Mouse (Mus musculus) intestine, postnatal 0 days (tissue): ENCODE results near the gene Ncaph. TPM values are rescaled to one million over a fixed set of nuclear protein-coding genes. Genes with fewer than 3 reads are reported as not detected.
"Not testable (repeated sequence)": the region's sequence is repeated elsewhere in the genome, so short reads cannot be mapped to it uniquely, and the experiment has no call there.

Experiments used
- ATAC-seq: fragments of 200-750 bp; cut with Nextera tagmentation; 2 replicates; pipeline ENCODE4 v1.8.0; 2017; ENCODE audit warnings: mild to moderate bottlenecking, moderate TSS enrichment, moderate library complexity
- H3K27ac ChIP-seq: fragments of 300-500 bp; sonication (generic); 2 replicates; pipeline ENCODE4 v1.5.1; 2014; ENCODE audit warnings: mild to moderate bottlenecking, low read depth, low read length, moderate library complexity
- H3K27me3 ChIP-seq: fragments of 300-500 bp; sonication (generic); replicated peaks from 2 replicates; pipeline ENCODE4 v1.6.1; 2014; ENCODE audit warnings: low read length, mixed read lengths; ENCODE audit not compliant: control insufficient read depth, insufficient read depth
- H3K36me3 ChIP-seq: fragments of 300-500 bp; sonication (generic); 2 replicates; pipeline ENCODE4 v1.6.1; 2014; ENCODE audit warnings: mild to moderate bottlenecking, moderate library complexity; ENCODE audit not compliant: control insufficient read depth, insufficient read depth
- H3K4me1 ChIP-seq: fragments of 300-500 bp; sonication (generic); replicated peaks from 2 replicates; pipeline ENCODE4 v1.6.1; 2014; ENCODE audit warnings: antibody characterized with exemption, low read length, mixed read lengths; ENCODE audit not compliant: control insufficient read depth, insufficient read depth
- H3K4me2 ChIP-seq: fragments of 300-500 bp; sonication (generic); replicated peaks from 2 replicates; pipeline ENCODE4 v1.6.1; 2014; ENCODE audit warnings: low read depth, mild to moderate bottlenecking, moderate library complexity
- H3K4me3 ChIP-seq: fragments of 300-500 bp; sonication (generic); 2 replicates; pipeline ENCODE4 v1.5.1; 2014; ENCODE audit warnings: low read depth, low read length
- H3K9ac ChIP-seq: fragments of 300-500 bp; sonication (generic); 2 replicates; pipeline ENCODE4 v1.6.1; 2014; ENCODE audit warnings: mild to moderate bottlenecking, low read depth, low read length
- H3K9me3 ChIP-seq: fragments of 300-500 bp; sonication (generic); 2 replicates; pipeline ENCODE4 v1.6.1; 2016; ENCODE audit warnings: mixed run types; ENCODE audit not compliant: control insufficient read depth
- CTCF ChIP-seq: sonication (generic); IDR thresholded peaks from 2 replicates; pipeline ENCODE4 v1.5.1; 2016; ENCODE audit warnings: low read depth, mild to moderate bottlenecking, control low read depth, antibody characterized with exemption, moderate library complexity
- WGBS: fragments of 180-500 bp; shearing (Covaris S2); extraction: QIAGEN DNeasy Blood & Tissue Kit; methylation state at CpG from one replicate; pipeline ENCODE4 v1.1.7; 2014; 5-methylcytosine and 5-hydroxymethylcytosine counted together
- polyA plus RNA-seq: library from polyadenylated mRNA; unstranded; fragments of >200 nt; fragmentation: Nextera tagmentation; extraction: Ambion mirVana; gene quantifications from 2 replicates; pipeline ENCODE4 v1.2.1, GENCODE M21; 2015

Gene Ncaph
- 14.0 and 15.1 TPM in 2 replicates for polyA plus RNA-seq

GRCm38 (mm10) chr2:127133621-127134461, at the start of gene Ncaph:
Ncaph (minus strand) TSS chr2:127133954.
- Histone ChIP-seq H3K36me3 (no peaks in the 10 kb centered on the region), H3K9ac (peak within 1 kb of the TSS; percentile 52; the same call in 1 of the 2 replicates), H3K27ac (peak within 1 kb of the TSS; percentile 88), H3K9me3 (no peaks in the 10 kb centered on the region), H3K4me3 (peak within 1 kb of the TSS; percentile 86), H3K4me2 (peak within 1 kb of the TSS; percentile 75), H3K27me3 (no peaks in the 10 kb centered on the region), H3K4me1 (0 out of 2 replicates have a peak, but pooled peaks cover 4% of the 10 kb centered on the region)
- WGBS: 1% methylated on average over 57 of the region's 57 CpGs
- no peak for TF ChIP-seq CTCF
- ATAC-seq: peak; percentile 85

- no peak for TF ChIP-seq CTCF
- H3K4me3 ChIP-seq: peak overlapping the region; percentile 49
- ATAC-seq: peak; percentile 99
- H3K36me3 ChIP-seq: no peaks in the 10 kb centered on the region
- WGBS: 2% methylated on average over 17 of the region's 17 CpGs
- no peaks in the 10 kb centered on the region for H3K9me3 ChIP-seq
- peak overlapping the region; percentile 68; the same call in 1 of the 2 replicates for H3K9ac ChIP-seq
- 0 out of 2 replicates have a peak, but pooled peaks cover 5% of the 10 kb centered on the region for H3K27me3 ChIP-seq
- peak overlapping the region; percentile 46 for H3K27ac ChIP-seq
- no peaks in the 10 kb centered on the region for H3K4me1 ChIP-seq
- peak overlapping the region; percentile 72 for H3K4me2 ChIP-seq
Observed at GRCm38 (mm10) chr2:127182598-127183381, 49.0 kb upstream of the Ncaph start.

GRCm38 (mm10) chr2:127166261-127166660, 32.5 kb upstream of the Ncaph start:
- H3K9me3 ChIP-seq, H3K4me1 ChIP-seq, H3K4me3 ChIP-seq, H3K27me3 ChIP-seq, H3K27ac ChIP-seq, ATAC-seq, H3K36me3 ChIP-seq, H3K9ac ChIP-seq, H3K4me2 ChIP-seq: not testable (repeated sequence)
- WGBS: 5% methylated on average over 1 of the region's 1 CpGs
- peak; percentile 67 for TF ChIP-seq CTCF

GRCm38 (mm10) chr2:127165675-127166074, 31.9 kb upstream of the Ncaph start:
- Histone ChIP-seq H3K4me2 (no peak overlapping the region), H3K36me3 (no peaks in the 10 kb centered on the region), H3K27me3 (no peaks in the 10 kb centered on the region), H3K27ac (no peak overlapping the region), H3K4me1 (no peaks in the 10 kb centered on the region), H3K9me3 (no peaks in the 10 kb centered on the region), H3K9ac (no peak overlapping the region), H3K4me3 (no peak overlapping the region)
- ATAC-seq: no peak
- TF ChIP-seq CTCF: no peak
- WGBS: 60% methylated on average over 4 of the region's 4 CpGs

GRCm38 (mm10) chr2:127145699-127146098, 11.9 kb upstream of the Ncaph start:
- Histone ChIP-seq H3K36me3 (peaks cover 9% of the 10 kb centered on the region; the same call in 1 of the 2 replicates), H3K4me1 (no peaks in the 10 kb centered on the region), H3K9ac (no peak overlapping the region), H3K27ac (no peak overlapping the region), H3K4me2 (no peak overlapping the region), H3K27me3 (no peaks in the 10 kb centered on the region), H3K4me3 (no peak overlapping the region), H3K9me3 (no peaks in the 10 kb centered on the region)
- 79% methylated on average over 3 of the region's 3 CpGs for WGBS
- ATAC-seq: no peak
- no peak for TF ChIP-seq CTCF
